Comparison of ENCODE assay signal across 21 mouse cellular contexts in the genomic region with DNA sequence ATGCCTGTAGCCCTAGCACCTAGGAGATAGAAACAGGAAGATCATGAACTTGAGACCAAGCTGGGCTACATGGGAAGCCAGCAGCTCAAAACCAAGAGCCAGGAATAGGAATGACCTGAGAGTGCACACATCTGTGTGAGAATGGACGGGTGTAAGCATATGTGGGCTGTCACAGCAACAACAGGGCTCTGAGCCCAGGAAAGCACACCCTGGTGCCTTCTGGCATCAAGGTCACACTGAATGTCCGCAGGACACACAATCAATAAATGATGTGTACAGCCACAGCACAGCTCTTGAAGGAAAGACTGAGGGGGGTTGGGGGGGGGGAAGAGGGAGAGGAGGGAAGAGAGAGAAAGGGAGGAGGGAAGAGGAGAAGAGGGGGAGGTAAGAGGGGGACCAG.
"Had no signal": no experiment of that assay in that cellular context is flagged by ENCODE, and none has a peak within 500 bp of the region (broad histone marks: within the 10 kb centered on the region; RNA-seq: fewer than 3 reads in every experiment).

No protein-coding gene starts in this region.

- H3K9me3 ChIP-seq: heart, embryonic 10.5 days; heart, embryonic 12.5 days; hindbrain, embryonic 13.5 days; hindbrain, embryonic 15.5 days; limb, embryonic 10.5 days; limb, embryonic 12.5 days had no signal

- H3K4me3 ChIP-seq: heart, embryonic 10.5 days; heart, embryonic 12.5 days; hindbrain, embryonic 13.5 days; hindbrain, embryonic 15.5 days; layer of hippocampus, adult 2 months; left cerebral cortex, adult 2 months; limb, embryonic 10.5 days; limb, embryonic 12.5 days had no signal

- H3K27ac ChIP-seq: heart, embryonic 10.5 days; hindbrain, embryonic 13.5 days; hindbrain, embryonic 15.5 days; hindbrain, postnatal 0 days; layer of hippocampus, adult 2 months; left cerebral cortex, adult 2 months; limb, embryonic 10.5 days; limb, embryonic 12.5 days had no signal

- H3K27me3 ChIP-seq: heart, embryonic 12.5 days; hindbrain, embryonic 13.5 days; hindbrain, embryonic 15.5 days; limb, embryonic 12.5 days had no signal

- ATAC-seq: forebrain, postnatal 0 days; hindbrain, postnatal 0 days had no signal

- H3K4me2 ChIP-seq: heart, embryonic 12.5 days; hindbrain, embryonic 13.5 days; hindbrain, embryonic 15.5 days; limb, embryonic 12.5 days; liver, embryonic 11.5 days had no signal

- DNase-seq: forebrain, postnatal 0 days; gastrocnemius, postnatal 14 days; gastrocnemius, postnatal 36 days; heart, adult 11 months; heart, postnatal 14 days; heart, postnatal 36 days; kidney, adult 18-20 months; kidney, adult 8-10 months; kidney, postnatal 10 days; kidney, postnatal 25 days; kidney, postnatal 4 days had no signal

- H3K9ac ChIP-seq: forebrain, postnatal 0 days; heart, embryonic 12.5 days; hindbrain, embryonic 13.5 days; hindbrain, embryonic 15.5 days; limb, embryonic 12.5 days had no signal

- H3K4me1 ChIP-seq: heart, embryonic 10.5 days; heart, embryonic 12.5 days; hindbrain, embryonic 13.5 days; hindbrain, embryonic 15.5 days; limb, embryonic 10.5 days; limb, embryonic 12.5 days had no signal
